Mouse (Mus musculus): ENCODE results near the gene Atf2. TPM values are rescaled to one million over a fixed set of nuclear protein-coding genes. Genes with fewer than 3 reads are reported as not detected.
A peak's percentile ranks its signal among the peaks of the same experiment; 100 is the strongest.

Gene Atf2
- polyA plus RNA-seq, 1 experiment from 2014 or later: 43.4 TPM

GRCm38 (mm10) chr2:73774786-73775682 lies 117.4 kb downstream of the Atf2 start, which contains the start of gene Chn1:
Chn1 (minus strand) TSS chr2:73775346.
- Histone ChIP-seq H3K4me2 (ENCODE audit: low read depth, low read length) (peak within 1 kb of the TSS; percentile 79), H3K9me3 (replicated peaks; ENCODE audit: control insufficient read depth, low read length) (no peaks in the 10 kb centered on the region), H3K27ac (ENCODE audit: low read length) (peak within 1 kb of the TSS; percentile 70), H3K36me3 (ENCODE audit: control insufficient read depth, insufficient read depth) (no peaks in the 10 kb centered on the region), H3K9ac (ENCODE audit: low read length) (peak within 1 kb of the TSS; percentile 93), H3K4me1 (ENCODE audit: control insufficient read depth, insufficient read depth, low read length) (peaks cover 24% of the 10 kb centered on the region), H3K27me3 (ENCODE audit: control insufficient read depth, insufficient read depth, low read length) (no peaks in the 10 kb centered on the region), H3K4me3 (ENCODE audit: low read length) (peak within 1 kb of the TSS; percentile 94)
- ATAC-seq (replicated peaks; ENCODE audit: extremely low read depth, insufficient read depth, low FRiP score): peak; percentile 85
- WGBS: under 1% methylated on average over 109 of the region's 131 CpGs

- no peaks in the 10 kb centered on the region for H3K36me3 ChIP-seq (ENCODE audit: control insufficient read depth, insufficient read depth)
- H3K27me3 ChIP-seq (ENCODE audit: control insufficient read depth, insufficient read depth, low read length): no peaks in the 10 kb centered on the region
- no peak overlapping the region for H3K9ac ChIP-seq (ENCODE audit: low read length)
- WGBS: 42% methylated on average over 1 of the region's 1 CpGs
- H3K4me3 ChIP-seq (ENCODE audit: low read length): no peak overlapping the region
- H3K4me1 ChIP-seq (ENCODE audit: control insufficient read depth, insufficient read depth, low read length): peaks cover 15% of the 10 kb centered on the region
- no peaks in the 10 kb centered on the region for H3K9me3 ChIP-seq (replicated peaks; ENCODE audit: control insufficient read depth, low read length)
- no peak overlapping the region for H3K4me2 ChIP-seq (ENCODE audit: low read depth, low read length)
- no peak for ATAC-seq (replicated peaks; ENCODE audit: extremely low read depth, insufficient read depth, low FRiP score)
- no peak overlapping the region for H3K27ac ChIP-seq (ENCODE audit: low read length)
These were observed 119.5 kb downstream of the Atf2 start for GRCm38 (mm10) chr2:73772945-73773344.

- H3K9me3 ChIP-seq (replicated peaks; ENCODE audit: control insufficient read depth, low read length): no peaks in the 10 kb centered on the region
- H3K27me3 ChIP-seq (ENCODE audit: control insufficient read depth, insufficient read depth, low read length): no peaks in the 10 kb centered on the region
- 70% methylated on average over 4 of the region's 4 CpGs for WGBS
- H3K4me1 ChIP-seq (ENCODE audit: control insufficient read depth, insufficient read depth, low read length): peaks cover 13% of the 10 kb centered on the region
- H3K9ac ChIP-seq (ENCODE audit: low read length): no peak overlapping the region
- no peaks in the 10 kb centered on the region for H3K36me3 ChIP-seq (ENCODE audit: control insufficient read depth, insufficient read depth)
- no peak overlapping the region for H3K4me2 ChIP-seq (ENCODE audit: low read depth, low read length)
- H3K27ac ChIP-seq (ENCODE audit: low read length): no peak overlapping the region
- H3K4me3 ChIP-seq (ENCODE audit: low read length): no peak overlapping the region
- no peak for ATAC-seq (replicated peaks; ENCODE audit: extremely low read depth, insufficient read depth, low FRiP score)
These were observed 123.8 kb downstream of the Atf2 start for GRCm38 (mm10) chr2:73768669-73769068.

Other genes starting within 250 kb of the Atf2 start
- gene Chn1, start 117.3 kb downstream of the Atf2 start, polyA plus RNA-seq (2015; fragmentation: Nextera tagmentation; extraction: Ambion mirVana): 20.5 and 21.8 TPM in 2 replicates
- gene Atp5g3, start 18.7 kb upstream of the Atf2 start, polyA plus RNA-seq (2015; fragmentation: Nextera tagmentation; extraction: Ambion mirVana): 3,175 and 3,410 TPM in 2 replicates

All from heart, embryonic 16.5 days (tissue).